Mouse (Mus musculus) megakaryocyte, embryonic 14.5 days (primary cell): ENCODE data around the gene Stpg4.

Experiments
- FLI1 ChIP-seq: IDR thresholded peaks from 2 replicates; pipeline ENCODE4 v1.6.1; 2012; ENCODE audit warnings: low read length, inconsistent platforms, mixed read lengths
- GATA1 ChIP-seq: IDR thresholded peaks from 3 replicates; pipeline ENCODE4 v1.6.1; 2012; ENCODE audit warnings: mixed read lengths, low read length, inconsistent platforms, borderline replicate concordance

DNA sequence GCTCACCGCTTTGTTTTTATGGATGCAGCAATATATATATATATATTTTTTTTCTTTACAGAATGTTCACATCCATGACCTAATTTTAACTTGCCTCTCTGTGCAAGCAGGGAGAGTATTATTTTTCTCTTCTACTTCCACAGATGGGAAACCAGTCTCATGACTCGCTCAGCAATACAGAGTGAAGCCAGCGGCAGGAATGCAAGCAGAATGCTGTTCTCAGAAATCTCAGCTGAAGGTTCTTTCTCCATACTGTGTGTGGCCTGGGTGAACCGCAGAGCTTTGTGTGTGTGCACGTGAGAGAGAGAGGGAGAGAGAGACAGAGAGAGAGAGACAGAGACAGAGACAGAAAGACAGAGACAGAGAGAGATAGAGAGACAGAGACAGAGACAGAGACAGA lies 41.1 kb upstream of the Stpg4 start:
- TF ChIP-seq GATA1 (no peak), FLI1 (no peak)
